Mouse (Mus musculus) intestine, embryonic 14.5 days (tissue): Measurements from ENCODE around the gene Dirc2. TPM values are rescaled to one million over a fixed set of nuclear protein-coding genes. Genes with fewer than 3 reads are reported as not detected.

Experiments used
- ATAC-seq: fragments of 200-750 bp; cut with Nextera tagmentation; replicated peaks from 2 replicates; pipeline ENCODE4 v1.8.0; 2017; ENCODE audit warnings: low read depth, moderate number of reproducible peaks, moderate TSS enrichment, moderate library complexity; ENCODE audit not compliant: low FRiP score, low TSS enrichment
- DNase-seq: peaks from one replicate; pipeline ENCODE4 v3.0.0-alpha.2; 2018; ENCODE audit warnings: low spot score
- H3K27ac ChIP-seq: fragments of 300-500 bp; sonication (generic); 2 replicates; pipeline ENCODE4 v1.5.1; 2014; ENCODE audit warnings: low read depth, mild to moderate bottlenecking, control low read depth
- H3K27me3 ChIP-seq: fragments of 300-500 bp; sonication (generic); replicated peaks from 2 replicates; pipeline ENCODE4 v1.6.1; 2014; ENCODE audit warnings: low read length, control low read depth; ENCODE audit not compliant: control insufficient read depth, insufficient read depth
- H3K36me3 ChIP-seq: fragments of 300-500 bp; sonication (generic); 2 replicates; pipeline ENCODE4 v1.6.1; 2014; ENCODE audit warnings: low read length, control low read depth; ENCODE audit not compliant: control insufficient read depth, insufficient read depth
- H3K4me1 ChIP-seq: fragments of 300-500 bp; sonication (generic); replicated peaks from 2 replicates; pipeline ENCODE4 v1.6.1; 2014; ENCODE audit warnings: low read length, control low read depth, mixed read lengths; ENCODE audit not compliant: control insufficient read depth, insufficient read depth
- H3K4me2 ChIP-seq: fragments of 300-500 bp; sonication (generic); 2 replicates; pipeline ENCODE4 v1.6.1; 2014; ENCODE audit warnings: low read length
- H3K4me3 ChIP-seq: fragments of 300-500 bp; sonication (generic); 2 replicates; pipeline ENCODE4 v1.5.1; 2014; ENCODE audit warnings: low read depth, low read length, control low read depth, mixed read lengths
- H3K9ac ChIP-seq: fragments of 300-500 bp; sonication (generic); 2 replicates; pipeline ENCODE4 v1.6.1; 2014; ENCODE audit warnings: mild to moderate bottlenecking, low read length
- H3K9me3 ChIP-seq: fragments of 300-500 bp; sonication (generic); 2 replicates; pipeline ENCODE4 v1.6.1; 2016; ENCODE audit warnings: low read length, control low read depth; ENCODE audit not compliant: control insufficient read depth
- WGBS: fragments of 180-500 bp; shearing (Covaris S2); extraction: QIAGEN DNeasy Blood & Tissue Kit; methylation state at CpG from one replicate; pipeline ENCODE4 v1.1.7; 2014; 5-methylcytosine and 5-hydroxymethylcytosine counted together
- polyA plus RNA-seq: library from polyadenylated mRNA; unstranded; fragments of >200 nt; fragmentation: Nextera tagmentation; extraction: Ambion mirVana; gene quantifications from 2 replicates; pipeline ENCODE4 v1.2.1, GENCODE M21; 2014

Dirc2 gene
- polyA plus RNA-seq, 1 experiment from 2014 or later: 18.6 TPM

DNA sequence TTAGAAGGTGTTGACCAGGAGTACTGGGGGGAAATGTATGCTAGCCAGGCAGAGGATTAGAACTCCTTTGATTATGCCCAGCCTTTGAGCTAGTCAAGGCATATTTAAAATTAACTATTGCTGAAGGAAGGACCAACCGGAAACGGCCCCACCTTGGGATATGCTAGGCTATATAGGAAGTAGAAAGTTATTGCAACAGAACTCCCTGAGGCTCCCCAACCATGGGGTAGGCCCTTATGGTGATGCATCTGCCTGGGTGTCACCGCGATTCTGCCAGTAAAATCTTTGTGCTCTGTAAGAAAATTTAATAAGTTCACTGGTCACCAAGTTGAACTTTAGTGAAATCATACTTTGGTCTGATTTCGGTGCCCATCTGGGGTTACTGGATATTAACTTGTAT is 15.2 kb downstream of the Dirc2 start:
- no peaks in the 10 kb centered on the region for H3K4me1 ChIP-seq
- 90% methylated on average over 5 of the region's 5 CpGs for WGBS
- H3K4me2 ChIP-seq: no peak overlapping the region
- no peak overlapping the region for H3K27ac ChIP-seq
- DNase-seq: no peak
- H3K27me3 ChIP-seq: no peaks in the 10 kb centered on the region
- no peaks in the 10 kb centered on the region for H3K36me3 ChIP-seq
- no peak for ATAC-seq
- no peaks in the 10 kb centered on the region for H3K9me3 ChIP-seq
- no peak overlapping the region for H3K9ac ChIP-seq
- no peak overlapping the region for H3K4me3 ChIP-seq

DNA sequence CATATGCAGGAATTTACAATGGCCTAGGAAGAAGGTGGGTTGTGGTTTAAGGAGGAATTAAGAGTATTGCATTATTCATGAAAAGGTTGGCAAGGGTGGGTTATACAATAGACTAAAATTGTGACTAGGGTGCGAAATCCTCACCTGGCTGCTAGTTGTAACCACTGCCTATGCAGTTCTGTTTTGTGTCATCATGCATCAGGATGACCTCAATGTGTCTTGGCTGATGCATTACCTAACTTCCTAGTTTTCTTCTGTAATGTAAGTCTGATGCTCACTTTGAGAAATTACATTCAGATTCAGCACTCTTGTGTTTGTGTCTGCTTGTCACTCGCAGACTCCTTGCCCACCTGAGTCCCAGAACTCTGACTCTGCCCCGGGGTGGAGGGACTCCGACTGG is 17.3 kb downstream of the Dirc2 start:
- WGBS: 87% methylated on average over 4 of the region's 4 CpGs
- no peak overlapping the region for H3K4me2 ChIP-seq
- DNase-seq (no peak), ATAC-seq (no peak)
- no peaks in the 10 kb centered on the region for H3K36me3 ChIP-seq
- no peaks in the 10 kb centered on the region for H3K4me1 ChIP-seq
- H3K9me3 ChIP-seq: no peaks in the 10 kb centered on the region
- H3K4me3 ChIP-seq: no peak overlapping the region
- H3K27ac ChIP-seq: no peak overlapping the region
- no peaks in the 10 kb centered on the region for H3K27me3 ChIP-seq
- H3K9ac ChIP-seq: no peak overlapping the region

DNA sequence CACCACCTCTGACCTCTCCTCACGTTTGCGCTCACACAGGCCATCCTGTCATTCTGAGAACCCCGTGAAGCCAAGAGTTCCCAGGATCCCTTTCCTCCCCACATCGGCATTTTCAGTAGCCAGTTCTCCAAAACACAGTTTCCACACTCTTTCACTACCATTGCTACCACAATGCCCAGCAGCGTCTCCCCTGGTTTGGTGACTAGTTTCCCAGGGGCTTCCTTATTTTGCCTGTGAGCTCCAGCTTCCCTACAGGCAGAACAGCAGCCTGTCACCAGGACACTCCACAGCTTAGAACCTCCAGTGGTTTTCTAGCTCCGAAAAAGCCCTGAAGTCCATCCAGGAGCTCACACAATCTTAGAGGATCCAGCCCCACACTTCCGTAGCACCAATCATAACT is 19.8 kb downstream of the Dirc2 start:
- 74% methylated on average over 7 of the region's 7 CpGs for WGBS
- no peaks in the 10 kb centered on the region for H3K36me3 ChIP-seq
- no peak for DNase-seq
- H3K27me3 ChIP-seq: no peaks in the 10 kb centered on the region
- H3K4me1 ChIP-seq: no peaks in the 10 kb centered on the region
- ATAC-seq: no peak
- no peak overlapping the region for H3K4me2 ChIP-seq
- no peak overlapping the region for H3K27ac ChIP-seq
- no peaks in the 10 kb centered on the region for H3K9me3 ChIP-seq
- H3K4me3 ChIP-seq: no peak overlapping the region
- H3K9ac ChIP-seq: no peak overlapping the region

DNA sequence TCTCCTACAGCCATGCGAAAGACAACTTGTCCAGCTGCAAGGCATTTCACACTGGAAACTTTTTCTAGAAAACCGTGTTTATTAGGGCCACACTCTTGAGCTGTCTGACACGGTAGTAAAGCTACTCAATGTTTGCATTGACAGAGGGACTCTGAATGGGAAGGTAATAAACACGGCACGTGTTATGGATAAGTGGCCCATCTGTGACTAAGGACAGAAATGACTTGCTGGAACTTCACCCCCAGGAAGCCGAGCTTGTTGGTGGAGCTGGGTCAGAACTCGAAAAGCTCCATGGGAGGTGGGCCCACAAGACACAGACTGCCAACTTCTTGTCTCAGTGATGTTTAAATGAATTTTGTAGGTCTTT is 20.9 kb downstream of the Dirc2 start:
- no peaks in the 10 kb centered on the region for H3K4me1 ChIP-seq
- no peaks in the 10 kb centered on the region for H3K27me3 ChIP-seq
- no peak overlapping the region for H3K4me2 ChIP-seq
- DNase-seq (no peak), ATAC-seq (no peak)
- no peaks in the 10 kb centered on the region for H3K9me3 ChIP-seq
- 76% methylated on average over 7 of the region's 7 CpGs for WGBS
- H3K36me3 ChIP-seq: no peaks in the 10 kb centered on the region
- H3K9ac ChIP-seq: no peak overlapping the region
- no peak overlapping the region for H3K27ac ChIP-seq
- no peak overlapping the region for H3K4me3 ChIP-seq

DNA sequence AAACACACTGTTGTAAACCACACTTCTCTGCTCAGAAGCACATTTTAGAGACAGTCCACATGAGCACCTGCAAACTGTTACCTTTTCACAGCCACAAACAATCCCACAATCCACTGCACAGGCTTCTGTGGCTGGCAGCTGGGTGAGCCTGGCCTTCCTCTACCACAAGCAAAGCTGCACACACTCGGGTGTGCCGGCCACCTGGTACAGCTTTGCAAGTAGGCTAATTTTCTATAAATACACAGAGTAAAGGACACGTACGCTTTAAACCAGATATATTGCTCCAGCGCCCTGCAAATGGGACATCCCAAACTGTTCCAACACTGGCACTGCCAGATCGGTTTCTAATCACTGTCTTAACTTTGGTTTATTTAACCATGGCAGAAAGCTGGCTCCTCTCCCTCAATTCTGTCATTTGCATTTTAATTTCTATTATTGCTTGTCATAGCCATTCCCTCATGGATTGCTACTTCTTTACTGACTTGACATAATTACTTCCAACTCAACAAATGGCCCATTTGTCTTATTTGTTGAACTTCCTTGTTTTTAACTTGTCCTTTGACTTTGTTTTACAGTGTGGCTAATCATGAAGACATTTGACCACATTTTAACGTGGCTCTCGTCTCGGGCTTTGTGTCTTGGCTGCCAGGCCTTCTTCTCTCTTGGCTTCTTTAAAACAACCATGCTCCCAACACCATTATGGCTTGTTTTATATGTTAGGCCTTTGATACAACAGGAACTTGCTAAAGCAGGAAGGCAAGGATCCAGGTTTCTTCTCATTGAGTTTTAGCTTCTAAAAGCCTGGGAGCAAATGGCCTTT is 21.5 kb downstream of the Dirc2 start:
- DNase-seq (no peak), ATAC-seq (no peak)
- H3K9me3 ChIP-seq: no peaks in the 10 kb centered on the region
- no peak overlapping the region for H3K9ac ChIP-seq
- no peak overlapping the region for H3K4me3 ChIP-seq
- H3K4me2 ChIP-seq: no peak overlapping the region
- 78% methylated on average over 9 of the region's 9 CpGs for WGBS
- H3K4me1 ChIP-seq: no peaks in the 10 kb centered on the region
- no peaks in the 10 kb centered on the region for H3K27me3 ChIP-seq
- H3K27ac ChIP-seq: no peak overlapping the region
- H3K36me3 ChIP-seq: no peaks in the 10 kb centered on the region

DNA sequence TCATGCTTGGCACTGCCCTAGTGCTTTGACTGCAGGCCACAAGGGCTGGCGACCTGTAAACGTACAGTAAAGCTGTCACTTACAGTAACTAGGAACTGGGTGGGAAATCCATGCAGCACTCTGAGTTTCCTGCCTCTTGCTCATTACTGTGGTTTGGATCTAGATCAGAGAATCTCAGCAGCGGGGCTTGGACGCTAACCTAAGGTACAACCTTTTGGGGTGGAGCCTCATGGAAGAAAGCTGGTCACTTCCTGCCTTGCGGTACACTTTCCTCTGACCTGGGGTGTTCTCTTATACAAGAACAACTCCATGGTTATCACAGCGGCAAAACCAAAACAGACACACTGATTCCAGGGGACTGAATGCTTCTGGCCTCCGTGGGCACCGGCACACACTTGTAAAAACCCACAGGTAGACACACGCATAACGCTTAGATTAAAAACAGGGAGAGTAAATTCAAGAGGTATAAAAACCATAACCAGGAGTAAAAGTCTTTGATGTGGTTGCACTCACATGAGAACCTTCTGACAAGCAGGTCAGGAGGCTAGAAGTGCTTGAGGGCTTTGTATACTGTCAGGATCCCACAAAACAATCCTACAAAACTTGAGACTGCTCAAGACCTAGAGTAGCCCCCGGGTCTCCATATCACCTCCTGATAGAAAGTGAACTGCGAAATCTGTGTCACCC is 26.8 kb downstream of the Dirc2 start:
- H3K4me2 ChIP-seq: no peak overlapping the region
- H3K4me1 ChIP-seq: no peaks in the 10 kb centered on the region
- no peaks in the 10 kb centered on the region for H3K9me3 ChIP-seq
- 91% methylated on average over 12 of the region's 12 CpGs for WGBS
- H3K27me3 ChIP-seq: no peaks in the 10 kb centered on the region
- H3K36me3 ChIP-seq: no peaks in the 10 kb centered on the region
- ATAC-seq: no peak
- no peak for DNase-seq
- H3K27ac ChIP-seq: no peak overlapping the region
- no peak overlapping the region for H3K4me3 ChIP-seq
- H3K9ac ChIP-seq: no peak overlapping the region

DNA sequence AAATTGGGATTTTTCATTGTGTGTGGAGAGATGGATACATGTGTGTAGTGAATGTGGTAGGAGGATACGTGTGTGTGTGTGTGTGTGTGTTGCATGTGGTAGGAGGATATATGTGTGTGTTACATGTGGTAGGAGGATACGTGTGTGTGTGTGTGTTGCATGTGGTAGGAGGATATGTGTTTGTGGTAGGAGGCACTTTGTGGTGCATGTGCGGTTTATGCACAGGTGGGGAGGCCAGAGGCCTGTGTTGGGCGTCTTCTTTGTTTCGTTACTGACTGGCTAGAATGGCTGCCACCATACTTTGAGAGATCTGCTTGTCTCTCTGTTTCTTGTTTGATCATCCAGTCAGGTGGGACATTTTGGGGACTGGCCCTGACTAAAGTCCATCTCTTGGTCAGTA is 27.5 kb downstream of the Dirc2 start:
- ATAC-seq (no peak), DNase-seq (no peak)
- no peaks in the 10 kb centered on the region for H3K36me3 ChIP-seq
- H3K9ac ChIP-seq: no peak overlapping the region
- no peaks in the 10 kb centered on the region for H3K27me3 ChIP-seq
- H3K9me3 ChIP-seq: no peaks in the 10 kb centered on the region
- H3K4me3 ChIP-seq: no peak overlapping the region
- no peak overlapping the region for H3K27ac ChIP-seq
- H3K4me1 ChIP-seq: no peaks in the 10 kb centered on the region
- WGBS: 94% methylated on average over 5 of the region's 5 CpGs
- no peak overlapping the region for H3K4me2 ChIP-seq

DNA sequence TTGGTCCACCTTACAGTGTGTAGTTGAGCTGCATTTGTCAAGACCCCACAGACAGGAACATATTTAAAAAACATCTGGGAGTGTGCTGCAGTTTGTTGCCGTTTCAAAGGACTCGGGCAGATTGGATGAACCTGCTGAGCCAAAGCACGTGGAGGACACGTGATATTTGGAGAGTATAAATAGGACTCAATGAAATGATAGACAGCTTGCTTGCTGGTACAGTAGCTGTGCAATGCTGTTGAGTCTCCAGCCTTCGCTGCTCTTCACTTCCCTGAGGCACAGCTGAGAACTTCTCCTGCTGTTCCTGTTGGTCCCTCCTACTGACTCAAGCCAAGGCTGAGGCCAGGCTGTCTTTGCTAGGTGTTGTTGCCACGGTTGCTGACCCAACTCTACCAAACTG is 28.2 kb downstream of the Dirc2 start:
- ATAC-seq (no peak), DNase-seq (no peak)
- H3K4me2 ChIP-seq: no peak overlapping the region
- H3K36me3 ChIP-seq: no peaks in the 10 kb centered on the region
- no peak overlapping the region for H3K9ac ChIP-seq
- 80% methylated on average over 6 of the region's 6 CpGs for WGBS
- no peaks in the 10 kb centered on the region for H3K9me3 ChIP-seq
- H3K4me3 ChIP-seq: no peak overlapping the region
- H3K4me1 ChIP-seq: no peaks in the 10 kb centered on the region
- H3K27ac ChIP-seq: no peak overlapping the region
- no peaks in the 10 kb centered on the region for H3K27me3 ChIP-seq

DNA sequence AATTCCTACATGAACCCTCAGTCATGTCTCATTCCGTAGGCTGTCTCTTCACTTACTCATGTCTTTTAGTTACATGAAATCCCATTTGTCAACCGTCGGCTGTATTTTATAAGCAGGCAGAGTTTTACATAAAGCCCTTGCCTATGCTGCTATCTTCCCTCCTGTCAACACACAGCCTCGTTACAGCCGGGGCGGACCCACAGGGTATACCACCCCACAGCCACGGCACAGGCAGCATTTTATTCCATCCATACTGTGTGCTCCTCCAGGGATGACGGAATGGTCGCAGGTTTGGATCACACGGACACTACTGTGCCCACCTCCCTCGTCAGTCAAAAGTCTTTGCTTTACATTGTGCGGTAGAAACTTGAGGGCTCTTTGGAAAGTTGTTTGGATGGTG is 28.8 kb downstream of the Dirc2 start:
- ATAC-seq (no peak), DNase-seq (no peak)
- Histone ChIP-seq H3K36me3 (no peaks in the 10 kb centered on the region), H3K27me3 (no peaks in the 10 kb centered on the region), H3K4me2 (no peak overlapping the region), H3K9me3 (no peaks in the 10 kb centered on the region), H3K4me1 (no peaks in the 10 kb centered on the region), H3K27ac (no peak overlapping the region), H3K4me3 (no peak overlapping the region), H3K9ac (no peak overlapping the region)
- 73% methylated on average over 12 of the region's 12 CpGs for WGBS
